Comparison of ENCODE assay signal across 8 mouse cellular contexts in genomic region chr13:103334392-103334686, GRCm38 (mm10). TPM values are rescaled to one million over a fixed set of nuclear protein-coding genes. Genes with fewer than 3 reads are reported as not detected.
A peak's percentile ranks its signal among the peaks of the same experiment; 100 is the strongest.
DNase-seq lines count a peak whose midpoint lies in the region; TF ChIP-seq lines count a peak whose summit lies in the region.

TSS of gene Mast4 (minus strand) at chr13:103334497.

- no peak within 1 kb of the TSS for H3K27ac ChIP-seq in cerebellum, adult 2 months (ENCODE audit: insufficient read depth, low read length)
- peak within 1 kb of the TSS; percentile 49; the same call in 1 of the 2 replicates for H3K27ac ChIP-seq in layer of hippocampus, adult 2 months

- peak; percentile 94 for DNase-seq in Muller cell, postnatal 12 days (ENCODE audit: inconsistent ontology term)
- DNase-seq in cerebellum, adult 2 months, result peak; percentile 81 to 84
- peak; percentile 83 for DNase-seq in forelimb bud, embryonic 11.5 days (ENCODE audit: low read depth, low spot score)
- peak; percentile 91 to 92 for DNase-seq in heart, postnatal 36 days
- DNase-seq in layer of hippocampus, adult 2 months (ENCODE audit: low spot score in 2 of 2), result peak; percentile 77 to 82
- DNase-seq in lung, adult 18-20 months, result peak; percentile 85 to 88
- peak; percentile 90 for DNase-seq in ovary, postnatal 10 days (ENCODE audit: low spot score)
- peak; percentile 46 to 60 for DNase-seq in thymus, postnatal 36 days

- no peak for TF ChIP-seq CTCF in cerebellum, adult 2 months (IDR thresholded peaks at IDR 0.05; ENCODE audit: borderline replicate concordance, insufficient read depth, low read depth, low read length)
- no peak for TF ChIP-seq CTCF in layer of hippocampus, adult 2 months (conservative IDR thresholded peaks at IDR 0.05)

- peaks cover 4% of the 10 kb centered on the region; the same call in 1 of the 2 replicates for H3K4me1 ChIP-seq in cerebellum, adult 2 months (ENCODE audit: control insufficient read depth, insufficient read depth, low read length)

- peak within 1 kb of the TSS; percentile 59 for H3K4me3 ChIP-seq in cerebellum, adult 2 months (replicated peaks; ENCODE audit: insufficient read depth, low read depth, low read length)
- H3K4me3 ChIP-seq in layer of hippocampus, adult 2 months, result peak within 1 kb of the TSS; percentile 74

- under 1% methylated on average over 43 of the region's 44 CpGs for WGBS in cerebellum, adult 2 months

- intact Hi-C loops in heart, postnatal 36 days (cut with DNase I), result loop anchor here (5.0 kb wide), 1 partner anchor 122 kb away; no protein-coding TSS in a partner anchor

- no peaks in the 10 kb centered on the region; the same call in 1 of the 2 replicates for H3K27me3 ChIP-seq in cerebellum, adult 2 months (ENCODE audit: control insufficient read depth, insufficient read depth, low read length)

- no peak for TF ChIP-seq POLR2A in cerebellum, adult 2 months (IDR thresholded peaks at IDR 0.05; ENCODE audit: borderline replicate concordance, insufficient read depth, low read length)

RNA-seq across cellular contexts. Expression of gene Mast4, which starts in this region (rescaled TPM):
- polyA plus RNA-seq in cerebellum, adult 2 months (2012; rRNA removed), result 18.0 and 21.2 TPM in 2 replicates
- total RNA-seq in heart, postnatal 36 days (2021), result 10 to 100 TPM; 26.8 to 29.3 TPM
- 10 to 100 TPM; 66.7 to 68.9 TPM for total RNA-seq in layer of hippocampus, adult 2 months (2021)
